Mouse (Mus musculus): ENCODE results near the gene Mrpl22.
"Not testable (repeated sequence)": the region's sequence is repeated elsewhere in the genome, so short reads cannot be mapped to it uniquely, and the experiment has no call there.

Mrpl22 gene

DNA sequence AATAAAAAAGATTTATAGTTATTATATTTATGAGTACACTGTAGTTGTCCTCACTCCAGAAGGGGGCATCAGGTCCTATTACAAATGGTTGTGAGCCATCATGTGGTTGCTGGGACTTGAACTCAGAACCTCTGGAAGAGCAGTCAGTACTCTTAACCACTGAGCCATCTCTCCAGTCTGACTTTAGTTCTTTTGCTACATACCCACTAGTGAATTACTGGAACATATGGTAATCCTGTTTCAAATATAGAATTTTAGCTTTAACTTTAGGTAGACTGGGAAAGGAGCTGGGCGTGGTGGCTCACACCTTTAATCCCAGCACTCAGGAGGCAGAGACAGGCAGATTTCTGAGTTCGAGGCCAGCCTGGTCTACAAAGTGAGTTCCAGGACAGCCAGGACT, 56.6 kb downstream of the Mrpl22 start:
- DNase-seq (ENCODE audit: low spot score): not testable (repeated sequence)

All from ovary, postnatal 10 days (tissue).